Mouse (Mus musculus) midbrain, embryonic 14.5 days (tissue): ENCODE data around the gene Endod1. TPM values are rescaled to one million over a fixed set of nuclear protein-coding genes. Genes with fewer than 3 reads are reported as not detected.
A peak's percentile ranks its signal among the peaks of the same experiment; 100 is the strongest.

Experiments used
- ATAC-seq: fragments of 200-750 bp; cut with Nextera tagmentation; 2 replicates; pipeline ENCODE4 v1.8.0; 2017; ENCODE audit warnings: moderate number of reproducible peaks, moderate library complexity; ENCODE audit not compliant: low FRiP score, low TSS enrichment
- DNase-seq: peaks from one replicate; pipeline ENCODE4 v3.0.0-alpha.2; 2015
- H3K27ac ChIP-seq: fragments of 300-500 bp; sonication (generic); replicated peaks from 2 replicates; pipeline ENCODE4 v1.5.1; 2014; ENCODE audit warnings: mild to moderate bottlenecking, low read depth, low read length, moderate library complexity
- H3K27me3 ChIP-seq: fragments of 300-500 bp; sonication (generic); 2 replicates; pipeline ENCODE4 v1.6.1; 2014; ENCODE audit warnings: low read length, control low read depth, mixed read lengths; ENCODE audit not compliant: control insufficient read depth, insufficient read depth
- H3K36me3 ChIP-seq: fragments of 300-500 bp; sonication (generic); 2 replicates; pipeline ENCODE4 v1.6.1; 2014; ENCODE audit warnings: low read length, control low read depth; ENCODE audit not compliant: control insufficient read depth, insufficient read depth
- H3K4me1 ChIP-seq: fragments of 300-500 bp; sonication (generic); 2 replicates; pipeline ENCODE4 v1.6.1; 2014; ENCODE audit warnings: mild to moderate bottlenecking, antibody characterized with exemption, low read length, control low read depth; ENCODE audit not compliant: control insufficient read depth, insufficient read depth
- H3K4me2 ChIP-seq: fragments of 300-500 bp; sonication (generic); 2 replicates; pipeline ENCODE4 v1.6.1; 2014; ENCODE audit warnings: mild to moderate bottlenecking, low read length, moderate library complexity
- H3K4me3 ChIP-seq: fragments of 300-500 bp; sonication (generic); replicated peaks from 2 replicates; pipeline ENCODE4 v1.5.1; 2014; ENCODE audit warnings: low read depth, low read length
- H3K9ac ChIP-seq: fragments of 300-500 bp; sonication (generic); replicated peaks from 2 replicates; pipeline ENCODE4 v1.6.1; 2014; ENCODE audit warnings: mild to moderate bottlenecking, low read length, moderate library complexity
- H3K9me3 ChIP-seq: fragments of 300-500 bp; sonication (generic); 2 replicates; pipeline ENCODE4 v1.6.1; 2016; ENCODE audit warnings: low read length, control low read depth, mixed read lengths; ENCODE audit not compliant: control insufficient read depth
- WGBS: fragments of 180-500 bp; shearing (Covaris S2); extraction: QIAGEN DNeasy Blood & Tissue Kit; methylation state at CpG from one replicate; pipeline ENCODE4 v1.1.7; 2014; 5-methylcytosine and 5-hydroxymethylcytosine counted together
- polyA plus RNA-seq: library from polyadenylated mRNA; unstranded; fragments of >200 nt; fragmentation: Nextera tagmentation; extraction: Ambion mirVana; gene quantifications from 2 replicates; pipeline ENCODE4 v1.2.1, GENCODE M21; 2014

Endod1 gene
- polyA plus RNA-seq: 20.1 and 22.4 TPM in 2 replicates

DNA sequence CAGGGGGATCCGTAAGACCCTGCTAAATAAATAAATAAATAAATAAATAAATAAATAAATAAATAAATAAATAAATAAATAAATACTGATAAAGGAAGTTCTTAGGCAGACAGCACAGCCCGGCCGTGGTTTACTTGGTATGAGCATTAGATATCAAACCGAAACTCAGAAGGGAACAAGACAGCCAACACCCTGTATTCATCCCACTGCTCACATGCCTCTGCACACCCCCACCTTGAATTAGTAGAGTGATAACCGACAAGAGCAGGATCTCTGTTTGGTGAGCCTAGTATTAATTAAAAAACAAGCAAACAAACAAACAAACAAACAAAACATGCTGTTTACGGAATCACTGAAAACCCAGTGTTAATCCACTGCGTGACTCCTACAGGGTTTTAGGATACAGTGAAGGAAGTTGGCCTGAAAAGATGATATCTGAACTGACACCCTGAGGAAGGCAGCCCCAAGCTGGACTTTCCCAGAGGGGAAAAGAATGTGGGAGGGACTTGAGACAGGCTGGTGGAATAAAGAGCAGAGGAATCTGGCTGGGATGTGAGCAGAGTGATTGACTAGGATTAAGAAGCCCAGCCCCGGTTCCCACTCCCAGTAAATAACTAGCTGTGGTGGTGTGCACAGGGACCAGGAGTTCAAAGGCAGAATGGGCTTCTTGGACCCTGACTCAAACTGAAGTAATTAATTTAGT lies at the start of gene Endod1:
TSS of gene Endod1 (minus strand) at position 155 of the 703 bp plus-strand sequence.
- ATAC-seq (peak; percentile 21; the same call in 1 of the 2 replicates), DNase-seq (peak; percentile 70)
- Histone ChIP-seq H3K9me3 (no peaks in the 10 kb centered on the region), H3K36me3 (no peaks in the 10 kb centered on the region), H3K4me1 (0 out of 2 replicates have a peak, but pooled peaks cover 6% of the 10 kb centered on the region), H3K4me2 (peak within 1 kb of the TSS; percentile 89), H3K27me3 (no peaks in the 10 kb centered on the region), H3K9ac (peak within 1 kb of the TSS; percentile 89), H3K27ac (peak within 1 kb of the TSS; percentile 87), H3K4me3 (peak within 1 kb of the TSS; percentile 58)
- 2% methylated on average over 8 of the region's 8 CpGs for WGBS

DNA sequence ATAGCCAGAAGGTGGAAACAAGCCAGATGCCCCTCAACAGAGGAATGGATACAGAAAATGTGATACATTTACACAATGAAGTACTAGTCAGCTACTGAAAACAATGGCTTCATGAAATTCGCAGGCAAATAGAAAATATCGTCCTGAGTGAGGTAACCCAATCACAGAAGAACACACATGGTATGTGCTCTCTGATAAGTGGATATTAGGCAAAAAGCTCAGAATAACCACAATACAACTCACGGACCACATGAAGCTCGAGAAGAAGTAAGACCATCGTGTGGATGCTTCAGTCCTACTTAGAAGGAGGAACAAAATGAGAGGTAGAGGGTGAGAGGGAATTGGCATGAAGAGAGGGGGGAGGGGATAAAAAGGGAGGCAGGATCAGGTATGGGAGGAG lies 27.8 kb upstream of the Endod1 start:
- H3K9ac ChIP-seq: no peak overlapping the region
- no peaks in the 10 kb centered on the region for H3K4me1 ChIP-seq
- H3K4me2 ChIP-seq: no peak overlapping the region
- no peak overlapping the region for H3K4me3 ChIP-seq
- ATAC-seq (no peak), DNase-seq (no peak)
- no peaks in the 10 kb centered on the region for H3K36me3 ChIP-seq
- 93% methylated on average over 5 of the region's 5 CpGs for WGBS
- H3K27me3 ChIP-seq: no peaks in the 10 kb centered on the region
- no peaks in the 10 kb centered on the region for H3K9me3 ChIP-seq
- H3K27ac ChIP-seq: no peak overlapping the region

DNA sequence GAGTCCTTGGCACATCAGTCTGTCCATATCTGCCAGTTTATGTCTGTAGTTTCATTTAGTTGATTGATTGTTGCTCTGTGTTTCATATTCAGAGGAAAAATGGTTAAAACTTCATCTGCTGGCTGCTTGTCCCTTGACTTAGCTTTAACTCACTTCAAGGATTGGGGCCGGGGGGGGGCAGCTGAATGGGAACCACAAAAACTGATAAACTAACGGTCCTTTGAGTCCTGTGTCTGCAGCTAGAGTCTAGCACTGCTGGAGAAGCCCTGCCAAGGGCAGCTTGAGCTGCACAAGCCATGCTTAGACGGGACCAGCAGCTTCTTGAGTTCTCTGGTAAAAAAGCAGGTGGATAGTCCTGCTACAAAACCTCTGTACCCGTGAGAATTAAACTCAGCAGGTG lies 26.7 kb upstream of the Endod1 start:
- Histone ChIP-seq H3K27ac (no peak overlapping the region), H3K4me1 (no peaks in the 10 kb centered on the region), H3K4me3 (no peak overlapping the region), H3K27me3 (no peaks in the 10 kb centered on the region), H3K9ac (no peak overlapping the region), H3K4me2 (no peak overlapping the region), H3K9me3 (no peaks in the 10 kb centered on the region), H3K36me3 (no peaks in the 10 kb centered on the region)
- DNase-seq (no peak), ATAC-seq (no peak)
- WGBS: 73% methylated on average over 4 of the region's 4 CpGs

DNA sequence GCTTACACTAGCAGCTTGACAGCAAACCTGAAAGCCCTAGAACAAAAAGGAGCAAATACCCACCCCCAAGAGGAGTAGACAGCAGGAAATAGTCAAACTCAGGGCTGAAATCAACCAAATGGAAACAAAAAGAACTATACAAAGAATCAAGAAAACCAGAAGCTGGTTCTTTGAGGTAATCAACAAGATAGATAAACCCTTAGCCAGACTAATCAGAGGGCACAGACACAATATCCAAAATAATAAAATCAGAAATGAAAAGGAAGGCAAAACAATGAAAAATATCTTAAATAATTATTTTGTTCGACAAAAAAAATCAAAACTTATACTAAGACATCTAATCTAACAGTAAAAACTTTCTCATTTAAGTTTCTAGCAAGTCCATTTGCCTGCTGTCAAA lies 24.7 kb upstream of the Endod1 start:
- 71% methylated on average over 1 of the region's 1 CpGs for WGBS
- no peaks in the 10 kb centered on the region for H3K36me3 ChIP-seq
- DNase-seq: no peak
- no peak overlapping the region for H3K9ac ChIP-seq
- H3K27me3 ChIP-seq: no peaks in the 10 kb centered on the region
- no peak overlapping the region for H3K4me2 ChIP-seq
- no peaks in the 10 kb centered on the region for H3K4me1 ChIP-seq
- no peak for ATAC-seq
- no peak overlapping the region for H3K4me3 ChIP-seq
- no peak overlapping the region for H3K27ac ChIP-seq
- H3K9me3 ChIP-seq: no peaks in the 10 kb centered on the region

DNA sequence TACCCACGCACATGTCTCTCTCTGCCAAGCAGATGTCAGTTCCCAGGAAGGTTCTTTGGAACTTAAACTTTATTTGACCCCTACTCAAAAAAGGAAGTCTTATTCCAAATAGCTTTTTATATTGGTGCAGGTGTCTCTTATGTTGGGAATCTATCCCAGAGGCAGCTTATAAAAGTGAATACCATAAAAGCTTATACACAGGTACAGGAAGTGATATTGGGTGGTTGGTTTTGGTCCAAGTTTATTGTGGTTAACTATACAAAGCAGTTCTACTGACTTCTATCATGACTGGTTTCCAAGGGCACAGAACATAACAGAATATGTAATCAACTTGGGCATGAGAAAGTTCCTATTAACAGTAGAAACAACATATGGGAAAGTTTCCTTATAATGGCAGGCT lies 20.8 kb upstream of the Endod1 start:
- no peak for DNase-seq
- Histone ChIP-seq H3K9ac (no peak overlapping the region), H3K9me3 (no peaks in the 10 kb centered on the region), H3K4me1 (no peaks in the 10 kb centered on the region), H3K4me2 (no peak overlapping the region), H3K4me3 (no peak overlapping the region), H3K27me3 (no peaks in the 10 kb centered on the region), H3K36me3 (no peaks in the 10 kb centered on the region), H3K27ac (no peak overlapping the region)
- no peak for ATAC-seq
- WGBS: 88% methylated on average over 1 of the region's 1 CpGs

DNA sequence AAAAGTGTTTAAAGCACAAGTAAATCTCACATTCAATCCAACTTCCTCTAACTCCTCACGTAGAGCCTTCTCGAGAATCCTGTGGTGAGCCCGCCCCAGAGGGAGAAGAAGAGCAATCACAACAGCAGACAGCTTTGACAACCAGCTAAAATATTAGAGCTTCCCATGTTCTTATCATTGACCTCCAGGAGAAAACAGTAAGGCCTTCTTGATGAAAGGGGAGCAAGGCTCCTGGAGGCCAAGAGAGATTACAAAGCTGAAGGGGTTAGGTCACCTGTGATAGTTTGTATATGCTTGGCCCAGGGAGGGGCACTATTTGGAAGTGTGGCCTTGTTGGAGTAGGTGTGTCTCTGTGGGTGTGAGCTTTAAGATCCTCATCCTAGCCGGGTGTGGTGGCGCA lies 19.1 kb upstream of the Endod1 start:
- WGBS: 94% methylated on average over 5 of the region's 5 CpGs
- Histone ChIP-seq H3K36me3 (no peaks in the 10 kb centered on the region), H3K4me2 (no peak overlapping the region), H3K4me3 (no peak overlapping the region), H3K27me3 (no peaks in the 10 kb centered on the region), H3K9ac (no peak overlapping the region), H3K4me1 (no peaks in the 10 kb centered on the region), H3K27ac (no peak overlapping the region), H3K9me3 (no peaks in the 10 kb centered on the region)
- DNase-seq (no peak), ATAC-seq (no peak)

DNA sequence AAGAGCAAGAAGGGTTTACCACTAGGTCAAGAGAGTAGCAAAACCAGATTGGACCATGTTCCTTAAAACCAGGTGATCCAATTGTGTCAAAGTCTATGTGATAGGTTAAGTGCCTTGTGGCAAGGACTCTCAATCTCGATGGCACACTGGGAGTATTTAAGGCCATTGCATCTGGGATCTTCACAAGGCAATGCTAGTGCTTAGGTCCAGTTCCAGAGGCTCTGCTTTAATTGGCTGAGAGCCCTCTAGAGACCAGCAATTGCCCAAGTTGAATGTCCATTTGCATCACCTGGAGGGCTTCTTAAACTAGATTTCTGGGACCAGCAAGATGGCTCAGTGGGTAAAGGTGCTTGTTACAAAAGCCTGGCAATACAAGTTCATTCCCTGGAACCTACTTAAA lies 17.6 kb upstream of the Endod1 start:
- WGBS: 89% methylated on average over 1 of the region's 1 CpGs
- H3K4me2 ChIP-seq: no peak overlapping the region
- H3K9me3 ChIP-seq: no peaks in the 10 kb centered on the region
- H3K27me3 ChIP-seq: no peaks in the 10 kb centered on the region
- H3K4me3 ChIP-seq: no peak overlapping the region
- ATAC-seq: no peak
- no peak for DNase-seq
- no peaks in the 10 kb centered on the region for H3K4me1 ChIP-seq
- no peak overlapping the region for H3K9ac ChIP-seq
- H3K27ac ChIP-seq: no peak overlapping the region
- no peaks in the 10 kb centered on the region for H3K36me3 ChIP-seq

DNA sequence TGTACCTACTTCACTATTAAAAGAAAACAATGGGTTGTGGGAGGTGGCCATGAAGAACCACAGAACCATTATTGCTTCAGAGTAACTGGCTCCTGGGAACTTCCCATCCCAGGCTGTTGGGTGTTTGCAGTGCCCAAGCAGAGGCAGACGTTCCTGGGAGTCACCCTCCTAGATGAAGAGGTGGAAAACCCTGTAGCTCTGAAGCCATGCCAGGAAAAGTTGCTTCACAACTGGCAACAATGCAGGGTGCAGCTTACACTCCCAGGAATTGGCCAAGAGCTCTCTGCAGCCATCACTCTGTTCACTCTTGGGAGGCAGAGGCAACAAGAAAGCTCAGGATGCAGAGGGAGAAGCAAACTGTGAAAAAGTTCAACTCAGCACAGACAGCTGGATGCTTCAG lies 16.8 kb upstream of the Endod1 start:
- Histone ChIP-seq H3K9ac (no peak overlapping the region), H3K27ac (no peak overlapping the region), H3K27me3 (no peaks in the 10 kb centered on the region), H3K4me2 (no peak overlapping the region), H3K4me1 (no peaks in the 10 kb centered on the region), H3K36me3 (no peaks in the 10 kb centered on the region), H3K4me3 (no peak overlapping the region), H3K9me3 (no peaks in the 10 kb centered on the region)
- DNase-seq (no peak), ATAC-seq (no peak)
- WGBS: 82% methylated on average over 1 of the region's 1 CpGs

DNA sequence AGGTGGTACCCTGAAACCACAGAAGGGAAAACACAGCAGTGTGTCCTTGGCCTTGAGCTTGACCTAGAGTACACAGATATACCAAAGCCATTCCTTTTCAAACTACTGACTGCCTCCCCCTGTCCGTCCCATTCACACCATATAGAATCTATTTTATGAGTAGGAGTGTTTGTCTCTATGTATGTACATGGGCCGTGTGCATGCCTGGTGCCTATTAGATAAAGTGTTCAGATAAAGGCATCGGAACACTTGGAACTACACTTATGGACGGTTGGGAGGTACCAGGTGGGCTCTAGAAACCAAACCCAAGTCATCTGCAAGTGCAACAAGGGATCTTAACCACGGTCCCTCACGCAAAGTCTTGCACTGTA lies 16.1 kb upstream of the Endod1 start:
- Histone ChIP-seq H3K27me3 (no peaks in the 10 kb centered on the region), H3K4me1 (no peaks in the 10 kb centered on the region), H3K9ac (no peak overlapping the region), H3K36me3 (no peaks in the 10 kb centered on the region), H3K9me3 (no peaks in the 10 kb centered on the region), H3K4me2 (no peak overlapping the region), H3K27ac (no peak overlapping the region), H3K4me3 (no peak overlapping the region)
- WGBS: 90% methylated on average over 6 of the region's 6 CpGs
- no peak for ATAC-seq
- DNase-seq: no peak
